Mouse (Mus musculus) frontal cortex, postnatal 10 days (tissue): ENCODE data around the gene Atp13a3.
"Not testable (repeated sequence)": the region's sequence is repeated elsewhere in the genome, so short reads cannot be mapped to it uniquely, and the experiment has no call there.

Source experiments
- DNase-seq, 2 experiments: peaks; one replicate each; pipeline ENCODE4 v3.0.0; 2022; ENCODE audit warnings: low spot score in 2 of 2, mixed read lengths in 1 of 2

Gene Atp13a3

GRCm38 (mm10) chr16:30412680-30413079, 6.9 kb upstream of the Atp13a3 start:
- DNase-seq: no peak

DNA sequence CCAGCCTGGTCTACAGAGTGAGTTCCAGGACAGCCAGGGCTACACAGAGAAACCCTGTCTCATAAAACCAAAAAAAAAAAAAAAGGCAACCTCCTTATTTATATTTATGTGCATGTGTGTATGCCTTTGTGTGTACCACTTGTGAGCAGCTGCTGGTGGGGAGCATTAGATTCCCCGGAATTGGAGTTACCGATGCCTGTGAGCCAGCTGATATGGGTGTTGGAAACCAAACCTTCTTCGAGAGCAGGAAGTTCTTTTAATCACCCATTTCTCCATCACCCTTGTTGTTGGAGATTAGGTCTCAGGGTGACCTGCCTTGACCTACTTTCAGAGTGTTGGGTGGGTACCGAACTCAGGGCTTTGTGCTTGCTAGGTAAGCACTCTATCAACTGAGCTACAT, 5.1 kb upstream of the Atp13a3 start:
- no peak for DNase-seq

DNA sequence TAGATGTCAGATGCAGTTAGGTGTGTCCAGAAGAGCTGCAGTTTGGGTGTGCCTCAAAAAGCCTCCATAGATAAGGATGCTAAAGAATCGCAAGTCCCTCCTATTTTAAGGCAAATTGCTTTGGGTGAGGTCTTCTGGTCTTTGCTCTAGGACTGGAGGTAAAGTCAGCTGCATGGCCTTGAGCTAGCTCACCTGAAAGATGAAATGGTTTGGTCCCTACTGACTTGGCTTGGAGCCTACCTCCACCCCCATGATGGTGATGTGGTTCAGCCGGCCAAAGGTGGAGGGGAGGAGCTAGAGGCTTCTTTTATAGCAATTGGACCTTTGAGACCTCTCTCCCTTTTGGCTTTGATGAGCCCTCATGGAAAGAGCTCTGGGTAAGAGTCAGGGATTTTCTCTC, 1.7 kb upstream of the Atp13a3 start:
- no peak for DNase-seq

DNA sequence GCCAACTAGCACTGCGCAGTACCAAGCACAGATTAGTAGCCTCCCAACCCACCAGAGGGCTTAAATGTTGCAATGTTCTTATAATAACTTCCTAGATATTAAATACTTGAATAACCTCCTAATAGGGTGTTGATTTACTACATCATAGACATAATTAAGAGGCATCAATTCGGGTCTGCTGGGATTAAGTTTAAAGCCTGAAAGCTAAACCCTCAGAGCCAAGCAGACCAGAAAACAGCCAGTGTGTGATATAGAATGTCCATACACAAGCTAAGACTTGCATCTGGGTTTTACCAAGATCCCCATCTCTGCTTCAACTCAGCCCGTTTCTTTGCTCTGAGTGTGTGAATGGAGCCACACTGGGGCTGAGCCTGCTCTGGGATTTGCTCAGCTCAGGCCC, 2.2 kb downstream of the Atp13a3 start:
- no peak for DNase-seq

- no peak for DNase-seq
Observed at GRCm38 (mm10) chr16:30397127-30398057, 8.4 kb downstream of the Atp13a3 start.

GRCm38 (mm10) chr16:30395136-30395535, 10.6 kb downstream of the Atp13a3 start:
- no peak for DNase-seq

DNA sequence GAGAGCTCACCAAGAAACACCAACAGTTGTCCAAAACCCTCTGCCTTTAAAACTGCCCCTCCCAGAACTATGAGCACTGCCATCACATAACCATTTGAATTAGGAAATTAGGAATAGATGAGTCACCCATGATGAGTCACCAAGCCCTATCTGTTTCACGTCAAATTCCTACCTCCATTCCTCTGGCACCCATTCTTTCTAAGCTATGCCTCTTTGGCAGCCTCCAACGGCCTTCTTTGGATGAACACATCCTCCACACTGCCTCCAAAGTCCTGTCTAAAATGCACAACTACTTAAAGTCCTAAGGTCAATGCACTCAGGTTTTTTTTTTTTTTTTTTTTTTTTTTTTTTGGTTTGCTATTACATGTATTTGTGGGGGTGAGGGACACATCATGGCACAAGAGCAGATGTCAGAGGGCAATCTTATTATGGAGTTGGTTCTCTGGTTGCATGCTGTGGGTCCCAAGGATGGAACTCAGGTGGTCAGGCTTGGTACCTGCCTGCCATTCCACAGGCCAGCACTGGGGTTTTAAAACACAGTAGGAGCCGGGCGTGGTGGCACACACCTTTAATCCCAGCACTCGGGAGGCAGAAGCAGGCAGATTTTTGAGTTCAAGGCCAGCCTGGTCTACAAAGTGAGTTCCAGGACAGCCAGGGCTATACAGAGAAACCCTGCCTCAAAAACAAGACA, 15.0 kb downstream of the Atp13a3 start:
- no peak for DNase-seq

GRCm38 (mm10) chr16:30389831-30390649, 15.7 kb downstream of the Atp13a3 start:
- no peak for DNase-seq

- DNase-seq: peak in 1 of 2 experiments; percentile 24
Observed at GRCm38 (mm10) chr16:30389210-30389684, 16.5 kb downstream of the Atp13a3 start.

DNA sequence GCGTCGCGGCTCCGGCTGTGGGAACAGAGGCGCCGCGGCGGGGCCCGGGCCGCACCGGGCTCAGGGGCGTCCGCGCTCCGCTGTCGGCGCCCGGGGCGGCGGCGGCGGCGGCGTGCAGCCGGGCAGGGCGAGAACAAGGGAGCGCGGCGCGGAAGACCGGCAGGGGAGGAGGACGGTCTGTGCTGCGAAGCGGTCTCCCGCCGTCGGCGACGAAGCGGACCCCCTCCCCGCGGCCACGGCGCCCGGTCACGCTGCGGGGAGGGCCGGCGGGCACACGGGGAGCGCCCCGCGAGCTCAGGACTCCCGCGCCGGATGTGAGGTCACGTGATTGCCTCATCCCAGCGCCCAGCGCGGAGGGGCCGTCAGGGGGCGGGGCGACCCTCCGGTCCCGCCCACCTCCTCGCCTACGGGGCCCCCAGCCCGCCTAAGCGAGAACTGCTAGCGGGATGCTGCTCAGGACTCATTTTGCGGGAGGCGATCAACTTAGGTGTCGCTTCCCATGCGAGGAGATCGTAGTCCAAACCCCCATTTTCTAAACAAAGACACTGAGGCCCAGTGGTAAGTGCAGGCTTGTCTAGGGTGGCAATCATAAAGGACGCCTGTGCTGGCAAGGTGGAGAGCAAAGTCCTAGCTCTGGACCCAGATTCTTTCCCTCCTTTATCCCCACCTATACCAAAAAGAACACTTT, 17.1 kb downstream of the Atp13a3 start:
- DNase-seq: peak; percentile 85 to 91

DNA sequence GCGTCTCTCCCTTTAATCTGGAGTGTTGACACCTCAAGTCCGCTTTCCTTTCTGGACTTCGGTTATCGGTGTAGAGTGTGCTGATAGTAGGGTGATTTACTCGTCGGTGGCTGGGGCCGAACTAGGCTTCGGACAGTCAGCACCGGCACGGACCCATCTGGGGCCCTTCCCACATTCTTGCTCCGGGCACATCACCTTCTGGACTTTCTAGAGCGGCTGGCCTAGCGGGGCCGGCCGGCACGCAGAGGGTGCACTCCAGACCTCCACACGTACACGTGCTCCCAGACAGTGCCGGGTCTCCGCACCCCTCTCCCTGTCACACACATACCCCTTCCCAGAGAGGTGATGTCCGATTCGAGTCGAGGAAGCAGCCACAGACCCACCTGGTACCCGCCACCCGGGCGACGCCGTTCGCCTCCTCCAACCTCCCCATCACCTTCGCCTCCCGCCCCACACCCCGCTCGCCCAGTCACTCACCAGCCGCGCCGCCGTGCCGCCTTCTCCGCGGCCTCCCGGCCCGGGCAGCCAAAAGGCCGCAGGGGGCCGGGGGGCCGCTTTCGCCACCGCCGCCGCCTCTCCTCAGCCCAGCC, 17.8 kb downstream of the Atp13a3 start:
- peak in 1 of 2 experiments; percentile 32 for DNase-seq

GRCm38 (mm10) chr16:30386911-30387439, 18.8 kb downstream of the Atp13a3 start:
- no peak for DNase-seq

GRCm38 (mm10) chr16:30385531-30385930, 20.2 kb downstream of the Atp13a3 start:
- no peak for DNase-seq

- no peak for DNase-seq
Observed at GRCm38 (mm10) chr16:30376237-30376636, 29.5 kb downstream of the Atp13a3 start.

DNA sequence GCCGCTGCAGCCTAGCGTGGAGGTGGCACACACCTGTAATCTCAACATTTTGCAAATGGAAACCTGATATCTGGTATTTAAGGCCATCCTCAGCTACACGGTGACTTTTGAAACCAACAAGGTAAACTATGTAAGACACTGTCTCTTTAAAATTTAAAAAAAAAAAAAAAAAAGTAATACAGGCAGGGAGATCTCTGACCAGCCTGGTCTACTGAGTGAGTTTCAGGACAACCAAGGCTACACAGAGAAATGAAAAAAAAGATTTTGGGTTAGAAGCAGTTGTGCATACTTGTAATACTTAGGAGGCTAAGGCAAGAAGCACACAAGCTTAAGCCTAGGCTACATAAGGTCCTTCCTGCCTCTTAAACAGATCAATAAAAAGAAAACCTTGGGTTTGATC, 30.8 kb downstream of the Atp13a3 start:
- DNase-seq: no peak

DNA sequence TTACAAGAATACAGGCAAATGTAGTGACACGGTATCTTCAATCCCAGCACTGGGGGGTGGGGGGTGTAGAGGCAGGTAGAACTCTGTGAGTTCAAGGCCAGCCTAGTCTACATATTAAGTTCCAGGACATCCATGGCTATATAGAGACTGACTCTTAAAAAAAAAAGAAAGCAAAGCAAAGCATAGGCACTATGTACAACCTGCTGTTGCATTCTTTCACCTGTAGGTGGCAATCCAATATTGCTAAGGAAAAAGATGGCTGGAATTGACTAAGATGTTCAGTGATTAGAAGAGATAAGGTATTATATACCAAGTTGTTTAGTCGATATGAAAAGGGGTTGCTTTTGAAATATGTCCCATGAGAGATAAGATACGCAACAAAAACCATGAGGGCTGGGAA, 31.5 kb downstream of the Atp13a3 start:
- no peak for DNase-seq

DNA sequence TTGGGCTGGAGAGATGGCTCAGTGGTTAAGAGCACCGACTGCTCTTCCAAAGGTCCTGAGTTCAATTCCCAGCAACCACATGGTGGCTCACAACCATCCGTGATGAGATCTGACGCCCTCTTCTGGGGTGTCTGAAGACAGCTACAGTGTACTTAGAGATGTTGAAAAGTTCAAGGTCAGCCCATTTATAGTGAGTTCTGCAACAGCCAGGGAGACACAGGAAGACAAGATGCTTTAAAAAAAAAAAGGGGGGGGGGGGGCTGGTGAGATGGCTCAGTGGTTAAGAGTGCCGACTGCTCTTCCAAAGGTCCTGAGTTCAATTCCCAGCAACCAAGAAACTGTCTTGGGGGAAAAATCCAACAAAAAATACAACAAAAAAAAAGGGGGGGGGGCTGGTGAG, 32.5 kb downstream of the Atp13a3 start:
- DNase-seq: not testable (repeated sequence)

DNA sequence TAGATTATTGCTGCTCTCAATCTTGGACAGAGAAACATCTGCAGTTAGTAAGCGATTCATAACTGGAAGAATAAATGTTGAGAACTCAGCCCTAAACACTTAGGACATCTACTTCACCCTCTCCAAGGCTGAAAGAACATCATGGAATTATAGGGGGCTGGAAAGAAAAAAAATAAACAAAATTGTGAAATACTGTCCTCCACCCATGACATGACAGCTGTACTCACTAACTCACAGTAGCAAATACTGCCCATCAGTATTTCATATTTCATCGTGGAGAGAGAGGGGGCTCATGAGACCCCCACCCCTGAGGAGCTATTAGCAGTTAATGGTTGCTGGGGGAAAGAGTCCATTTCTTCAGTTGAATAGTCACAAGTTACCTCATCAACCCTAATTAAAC, 38.4 kb downstream of the Atp13a3 start:
- no peak for DNase-seq

DNA sequence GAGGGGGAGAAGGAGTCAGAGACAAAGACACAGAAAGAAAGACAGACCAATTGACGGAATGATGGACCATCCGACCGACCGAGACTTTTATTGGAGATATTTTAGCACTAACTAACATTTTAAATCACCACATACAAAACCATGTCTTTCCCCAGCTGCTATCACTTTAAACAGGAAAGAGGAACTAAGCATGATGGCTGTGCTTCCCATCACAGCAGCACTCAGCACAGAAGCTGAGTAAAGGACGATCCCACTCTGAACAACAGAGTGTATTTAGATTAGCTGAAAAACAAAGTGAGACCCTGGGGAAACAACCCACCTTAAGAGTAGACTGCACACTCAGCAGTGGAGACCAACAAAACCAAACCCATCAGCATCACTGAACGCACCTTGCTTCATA, 41.2 kb downstream of the Atp13a3 start:
- no peak for DNase-seq

GRCm38 (mm10) chr16:30362528-30362927, 43.2 kb downstream of the Atp13a3 start:
- no peak for DNase-seq

GRCm38 (mm10) chr16:30353489-30353888, 52.3 kb downstream of the Atp13a3 start:
- DNase-seq: not testable (repeated sequence)
